Mouse (Mus musculus): ENCODE data around the gene Rwdd4a. TPM values are rescaled to one million over a fixed set of nuclear protein-coding genes. Genes with fewer than 3 reads are reported as not detected.
A peak's percentile ranks its signal among the peaks of the same experiment; 100 is the strongest.

Gene Rwdd4a
- polyA plus RNA-seq (2014; fragmentation: Nextera tagmentation; extraction: Ambion mirVana) = 48.4 and 57.6 TPM in 2 replicates

DNA sequence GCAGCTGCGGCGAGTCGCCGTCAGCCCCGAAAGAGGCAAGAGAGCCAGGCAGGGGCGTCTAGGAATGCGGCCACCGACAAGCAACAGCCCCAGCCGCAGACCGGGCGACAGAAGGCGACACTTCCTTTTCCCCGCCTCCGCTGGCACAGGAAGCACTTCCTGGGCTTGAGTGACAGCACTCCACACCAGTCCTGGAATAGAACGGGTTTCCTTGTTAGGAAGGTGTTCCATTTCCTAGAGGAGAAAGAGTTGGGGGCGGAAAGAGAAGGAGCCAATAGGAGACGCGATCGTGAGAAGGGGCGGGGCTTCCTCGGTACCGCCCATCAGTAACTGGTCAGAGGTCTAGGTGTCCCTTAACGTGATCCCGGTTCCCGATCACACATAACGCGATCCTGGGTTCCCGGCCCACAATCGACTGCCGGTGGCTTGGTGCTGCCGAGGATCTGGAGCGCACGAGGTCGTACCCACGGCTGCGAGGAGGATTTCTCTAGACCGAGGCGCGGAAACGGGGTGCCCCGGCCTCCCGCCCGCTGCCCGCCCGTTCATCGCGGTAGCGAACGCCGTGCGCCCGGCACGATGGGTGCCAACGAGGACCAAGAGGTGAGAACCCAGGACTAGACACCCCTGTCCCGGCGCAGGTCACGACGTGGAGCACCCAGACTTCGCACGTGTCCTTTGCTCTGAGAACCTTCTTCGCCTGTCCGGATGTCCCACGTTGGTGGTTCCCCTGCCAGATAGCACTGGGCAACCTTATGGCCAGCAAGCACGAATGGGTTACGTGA lies at the start of gene Rwdd4a, which contains the start of gene Trappc11:
Rwdd4a (plus strand) TSS at position 321 of the 782 bp plus-strand sequence.
Trappc11 (minus strand) TSS at position 127 of the 782 bp plus-strand sequence.
- Histone ChIP-seq H3K27ac (replicated peaks; ENCODE audit: low read depth, low read length) (peak within 1 kb of the TSS; percentile 52), H3K36me3 (replicated peaks; ENCODE audit: control insufficient read depth, insufficient read depth, low read depth, low read length) (no peaks in the 10 kb centered on the region), H3K9me3 (replicated peaks; ENCODE audit: control insufficient read depth, low read length) (no peaks in the 10 kb centered on the region), H3K4me2 (ENCODE audit: low read depth, low read length) (peak within 1 kb of the TSS; percentile 85), H3K4me3 (ENCODE audit: low read depth, low read length) (peak within 1 kb of the TSS; percentile 70), H3K9ac (replicated peaks; ENCODE audit: low read length) (peak within 1 kb of the TSS; percentile 92), H3K4me1 (ENCODE audit: control insufficient read depth, insufficient read depth, low read length) (no peaks in the 10 kb centered on the region), H3K27me3 (ENCODE audit: control insufficient read depth, insufficient read depth, low read length) (no peaks in the 10 kb centered on the region)
- DNase-seq (ENCODE audit: low spot score) (peak; percentile 96), ATAC-seq (replicated peaks; ENCODE audit: insufficient number of reproducible peaks, low FRiP score, low TSS enrichment, low read depth) (peak; percentile 99)
- WGBS = under 1% methylated on average over 65 of the region's 65 CpGs

DNA sequence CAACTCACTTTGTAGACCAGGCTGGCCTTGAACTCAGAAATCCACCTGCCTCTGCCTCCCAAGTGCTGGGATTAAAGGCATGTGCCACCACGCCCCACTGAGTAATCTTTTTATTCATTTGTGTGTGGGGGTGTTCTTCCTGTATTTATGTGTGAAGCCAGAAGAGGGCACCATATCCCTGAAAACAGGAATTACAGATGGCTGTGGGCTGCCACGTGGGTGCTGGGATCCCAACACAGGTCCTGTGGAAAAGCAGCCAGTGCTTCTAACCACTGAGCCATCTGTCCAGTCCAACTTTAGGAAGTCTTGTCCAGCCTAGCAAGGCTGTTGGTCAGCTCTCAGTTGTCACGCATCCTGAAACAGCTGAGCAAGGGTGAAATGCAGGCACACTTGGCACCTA lies 46.2 kb upstream of the Rwdd4a start:
- DNase-seq (ENCODE audit: low spot score) = no peak
- ATAC-seq (replicated peaks; ENCODE audit: insufficient number of reproducible peaks, low FRiP score, low TSS enrichment, low read depth) = no peak

DNA sequence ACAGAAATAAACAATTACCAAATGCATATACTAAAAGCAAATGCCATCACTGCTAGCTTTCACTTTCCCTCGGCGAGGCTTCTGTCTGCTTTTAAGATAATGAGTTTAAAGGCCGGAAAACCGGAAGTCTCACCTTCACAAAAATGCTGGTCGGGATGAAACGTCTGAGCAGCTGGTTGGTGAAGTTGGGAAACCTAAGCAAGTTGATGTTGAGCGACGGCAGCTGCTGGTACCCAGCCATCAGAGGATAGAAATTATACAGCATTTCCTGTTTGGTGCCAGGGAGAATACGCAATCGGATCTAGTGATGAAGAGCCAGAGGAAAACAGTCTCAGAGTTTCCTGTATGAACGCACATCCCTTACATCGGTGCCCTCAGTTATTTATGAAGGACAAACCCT lies 40.4 kb upstream of the Rwdd4a start:
- Histone ChIP-seq H3K4me3 (ENCODE audit: low read depth, low read length) (no peak overlapping the region), H3K27me3 (ENCODE audit: control insufficient read depth, insufficient read depth, low read length) (no peaks in the 10 kb centered on the region), H3K9ac (replicated peaks; ENCODE audit: low read length) (no peak overlapping the region), H3K9me3 (replicated peaks; ENCODE audit: control insufficient read depth, low read length) (no peaks in the 10 kb centered on the region), H3K4me1 (ENCODE audit: control insufficient read depth, insufficient read depth, low read length) (no peaks in the 10 kb centered on the region), H3K36me3 (replicated peaks; ENCODE audit: control insufficient read depth, insufficient read depth, low read depth, low read length) (peaks cover 5% of the 10 kb centered on the region), H3K4me2 (ENCODE audit: low read depth, low read length) (no peak overlapping the region), H3K27ac (replicated peaks; ENCODE audit: low read depth, low read length) (no peak overlapping the region)
- ATAC-seq (replicated peaks; ENCODE audit: insufficient number of reproducible peaks, low FRiP score, low TSS enrichment, low read depth) = no peak
- WGBS = 92% methylated on average over 12 of the region's 12 CpGs
- no peak for DNase-seq (ENCODE audit: low spot score)

More for the DNA sequence above, 46.2 kb upstream of the Rwdd4a start:
- 0 out of 2 replicates have a peak, but pooled peaks cover 2% of the 10 kb centered on the region for H3K9me3 ChIP-seq (replicated peaks; ENCODE audit: control insufficient read depth, low read length)
- no peak overlapping the region for H3K9ac ChIP-seq (replicated peaks; ENCODE audit: low read length)
- H3K27ac ChIP-seq (replicated peaks; ENCODE audit: low read depth, low read length) = no peak overlapping the region
- H3K4me3 ChIP-seq (ENCODE audit: low read depth, low read length) = no peak overlapping the region
- 95% methylated on average over 3 of the region's 3 CpGs for WGBS
- no peaks in the 10 kb centered on the region for H3K4me1 ChIP-seq (ENCODE audit: control insufficient read depth, insufficient read depth, low read length)
- no peak overlapping the region for H3K4me2 ChIP-seq (ENCODE audit: low read depth, low read length)
- peaks cover 5% of the 10 kb centered on the region for H3K36me3 ChIP-seq (replicated peaks; ENCODE audit: control insufficient read depth, insufficient read depth, low read depth, low read length)
- H3K27me3 ChIP-seq (ENCODE audit: control insufficient read depth, insufficient read depth, low read length) = no peaks in the 10 kb centered on the region

DNA sequence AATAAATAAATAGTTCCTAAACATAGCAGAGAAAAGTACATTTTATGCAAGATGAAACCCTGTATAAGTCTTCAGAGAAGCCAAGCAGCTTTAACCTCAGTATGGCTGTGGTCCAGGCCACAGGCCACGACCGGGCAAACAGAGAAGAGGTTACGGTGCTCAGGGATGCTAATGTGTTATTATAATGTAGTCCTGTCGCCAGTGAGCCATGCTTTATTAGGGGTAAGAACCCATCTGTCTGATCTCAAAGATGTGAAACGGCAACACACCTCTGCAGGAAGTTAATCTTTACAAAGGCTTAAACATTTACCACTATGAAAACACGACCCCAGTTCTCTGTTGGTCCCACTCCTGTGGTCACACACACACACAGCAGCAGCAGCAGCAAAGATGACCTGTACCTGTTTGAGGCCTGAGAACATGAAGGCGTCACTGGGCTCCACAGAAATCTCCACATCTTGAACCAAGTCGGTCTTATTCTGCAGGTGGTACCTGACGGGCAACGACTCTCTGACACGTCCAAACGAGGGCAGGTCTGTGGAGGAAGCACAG lies 38.8 kb upstream of the Rwdd4a start:
- 88% methylated on average over 12 of the region's 12 CpGs for WGBS
- Histone ChIP-seq H3K27ac (replicated peaks; ENCODE audit: low read depth, low read length) (no peak overlapping the region), H3K27me3 (ENCODE audit: control insufficient read depth, insufficient read depth, low read length) (no peaks in the 10 kb centered on the region), H3K9ac (replicated peaks; ENCODE audit: low read length) (no peak overlapping the region), H3K4me2 (ENCODE audit: low read depth, low read length) (no peak overlapping the region), H3K4me3 (ENCODE audit: low read depth, low read length) (no peak overlapping the region), H3K36me3 (replicated peaks; ENCODE audit: control insufficient read depth, insufficient read depth, low read depth, low read length) (peaks cover 8% of the 10 kb centered on the region), H3K9me3 (replicated peaks; ENCODE audit: control insufficient read depth, low read length) (no peaks in the 10 kb centered on the region), H3K4me1 (ENCODE audit: control insufficient read depth, insufficient read depth, low read length) (no peaks in the 10 kb centered on the region)
- ATAC-seq (replicated peaks; ENCODE audit: insufficient number of reproducible peaks, low FRiP score, low TSS enrichment, low read depth) (no peak), DNase-seq (ENCODE audit: low spot score) (no peak)

DNA sequence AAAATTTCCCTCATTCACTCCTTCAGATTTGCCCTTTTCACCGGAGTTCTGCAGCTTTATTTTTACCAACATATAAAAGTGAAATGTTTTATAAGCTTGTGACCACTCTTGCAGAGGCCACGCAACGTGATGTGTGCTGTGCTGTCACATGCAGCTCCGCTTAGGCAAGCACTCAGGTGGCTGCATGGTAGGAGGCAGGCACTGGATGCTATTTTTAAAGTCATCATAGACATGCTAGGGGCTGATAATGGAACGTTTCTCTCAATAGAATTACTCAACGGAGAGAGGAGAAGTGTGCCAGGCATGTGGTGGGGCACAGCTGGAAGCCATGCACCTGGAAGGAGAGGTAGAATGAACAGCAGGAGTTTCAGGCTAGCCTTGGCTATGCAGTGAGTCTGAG lies 38.0 kb upstream of the Rwdd4a start:
- Histone ChIP-seq H3K27ac (replicated peaks; ENCODE audit: low read depth, low read length) (no peak overlapping the region), H3K27me3 (ENCODE audit: control insufficient read depth, insufficient read depth, low read length) (no peaks in the 10 kb centered on the region), H3K4me3 (ENCODE audit: low read depth, low read length) (no peak overlapping the region), H3K4me2 (ENCODE audit: low read depth, low read length) (no peak overlapping the region), H3K36me3 (replicated peaks; ENCODE audit: control insufficient read depth, insufficient read depth, low read depth, low read length) (peaks cover 8% of the 10 kb centered on the region), H3K4me1 (ENCODE audit: control insufficient read depth, insufficient read depth, low read length) (no peaks in the 10 kb centered on the region), H3K9ac (replicated peaks; ENCODE audit: low read length) (no peak overlapping the region), H3K9me3 (replicated peaks; ENCODE audit: control insufficient read depth, low read length) (no peaks in the 10 kb centered on the region)
- ATAC-seq (replicated peaks; ENCODE audit: insufficient number of reproducible peaks, low FRiP score, low TSS enrichment, low read depth) (no peak), DNase-seq (ENCODE audit: low spot score) (no peak)
- WGBS = 88% methylated on average over 6 of the region's 6 CpGs

DNA sequence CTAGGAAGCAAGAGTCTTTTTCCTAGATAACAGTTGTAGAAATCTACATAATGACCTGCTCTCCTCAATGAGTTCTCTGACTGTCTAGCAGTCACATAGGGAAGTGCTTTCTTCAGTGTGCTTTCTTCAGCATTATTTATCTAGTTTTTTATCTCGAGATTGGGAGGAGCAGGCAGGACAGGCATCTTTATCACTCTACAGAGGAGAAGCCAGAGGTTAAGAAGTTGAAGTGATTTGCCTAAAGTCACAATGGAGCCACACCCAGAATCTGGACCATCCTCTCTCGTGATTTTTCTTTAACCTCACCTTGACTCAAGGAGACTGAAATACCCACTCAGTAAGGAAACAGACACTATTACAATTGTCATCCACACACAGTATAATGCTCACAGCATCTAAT lies 31.5 kb upstream of the Rwdd4a start:
- Histone ChIP-seq H3K36me3 (replicated peaks; ENCODE audit: control insufficient read depth, insufficient read depth, low read depth, low read length) (peaks cover 6% of the 10 kb centered on the region; the same call in 1 of the 2 replicates), H3K4me2 (ENCODE audit: low read depth, low read length) (no peak overlapping the region), H3K4me3 (ENCODE audit: low read depth, low read length) (no peak overlapping the region), H3K4me1 (ENCODE audit: control insufficient read depth, insufficient read depth, low read length) (no peaks in the 10 kb centered on the region), H3K9ac (replicated peaks; ENCODE audit: low read length) (no peak overlapping the region), H3K9me3 (replicated peaks; ENCODE audit: control insufficient read depth, low read length) (no peaks in the 10 kb centered on the region), H3K27me3 (ENCODE audit: control insufficient read depth, insufficient read depth, low read length) (no peaks in the 10 kb centered on the region), H3K27ac (replicated peaks; ENCODE audit: low read depth, low read length) (no peak overlapping the region)
- WGBS = 87% methylated on average over 2 of the region's 2 CpGs
- no peak for DNase-seq (ENCODE audit: low spot score)
- ATAC-seq (replicated peaks; ENCODE audit: insufficient number of reproducible peaks, low FRiP score, low TSS enrichment, low read depth) = no peak

DNA sequence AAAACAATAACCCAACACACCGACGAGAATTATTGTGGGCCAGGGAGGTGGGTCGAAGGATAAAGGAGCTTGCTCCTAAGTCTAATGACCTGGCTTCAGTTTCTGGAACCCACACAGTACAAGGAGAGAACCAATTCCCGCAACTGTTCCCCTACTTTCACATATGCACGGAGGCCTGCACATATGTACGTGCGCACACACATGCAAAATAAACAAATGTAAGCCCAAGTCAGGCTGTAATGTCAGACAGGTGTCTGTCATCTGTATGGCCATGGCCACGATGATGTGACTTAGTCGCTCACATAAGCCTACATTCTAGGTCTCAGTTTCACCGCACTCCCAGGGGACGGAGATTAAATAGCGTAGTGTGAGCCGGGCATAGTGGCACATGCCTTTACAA lies 30.9 kb upstream of the Rwdd4a start:
- DNase-seq (ENCODE audit: low spot score) = no peak
- Histone ChIP-seq H3K27ac (replicated peaks; ENCODE audit: low read depth, low read length) (no peak overlapping the region), H3K9me3 (replicated peaks; ENCODE audit: control insufficient read depth, low read length) (no peaks in the 10 kb centered on the region), H3K4me2 (ENCODE audit: low read depth, low read length) (no peak overlapping the region), H3K9ac (replicated peaks; ENCODE audit: low read length) (no peak overlapping the region), H3K27me3 (ENCODE audit: control insufficient read depth, insufficient read depth, low read length) (no peaks in the 10 kb centered on the region), H3K4me3 (ENCODE audit: low read depth, low read length) (no peak overlapping the region), H3K4me1 (ENCODE audit: control insufficient read depth, insufficient read depth, low read length) (no peaks in the 10 kb centered on the region), H3K36me3 (replicated peaks; ENCODE audit: control insufficient read depth, insufficient read depth, low read depth, low read length) (peaks cover 6% of the 10 kb centered on the region; the same call in 1 of the 2 replicates)
- no peak for ATAC-seq (replicated peaks; ENCODE audit: insufficient number of reproducible peaks, low FRiP score, low TSS enrichment, low read depth)
- WGBS = 92% methylated on average over 13 of the region's 13 CpGs

DNA sequence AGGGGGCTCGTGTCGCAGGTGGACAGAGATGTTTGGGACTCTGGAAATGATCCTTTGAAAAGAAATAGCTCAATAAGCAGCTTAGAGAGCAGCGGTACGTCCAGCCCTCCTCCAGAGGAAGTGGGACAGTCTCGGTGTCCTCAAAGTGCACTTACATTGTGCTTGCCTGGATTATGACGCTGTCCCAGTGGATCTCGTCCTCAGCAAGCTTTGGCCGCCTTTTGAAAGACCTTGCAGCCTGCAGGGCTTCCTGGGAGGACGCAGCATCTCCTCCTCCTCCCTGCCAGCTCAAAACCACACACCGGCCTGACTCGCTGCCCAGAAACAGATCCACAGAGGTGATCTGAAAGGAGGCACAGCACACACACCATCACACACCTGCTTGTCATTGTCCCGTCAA lies 28.0 kb upstream of the Rwdd4a start:
- H3K9ac ChIP-seq (replicated peaks; ENCODE audit: low read length) = no peak overlapping the region
- no peaks in the 10 kb centered on the region for H3K9me3 ChIP-seq (replicated peaks; ENCODE audit: control insufficient read depth, low read length)
- peaks cover 2% of the 10 kb centered on the region for H3K36me3 ChIP-seq (replicated peaks; ENCODE audit: control insufficient read depth, insufficient read depth, low read depth, low read length)
- no peak for DNase-seq (ENCODE audit: low spot score)
- 94% methylated on average over 12 of the region's 12 CpGs for WGBS
- no peaks in the 10 kb centered on the region for H3K4me1 ChIP-seq (ENCODE audit: control insufficient read depth, insufficient read depth, low read length)
- no peak overlapping the region for H3K4me2 ChIP-seq (ENCODE audit: low read depth, low read length)
- no peak for ATAC-seq (replicated peaks; ENCODE audit: insufficient number of reproducible peaks, low FRiP score, low TSS enrichment, low read depth)
- no peak overlapping the region for H3K4me3 ChIP-seq (ENCODE audit: low read depth, low read length)
- no peaks in the 10 kb centered on the region for H3K27me3 ChIP-seq (ENCODE audit: control insufficient read depth, insufficient read depth, low read length)
- H3K27ac ChIP-seq (replicated peaks; ENCODE audit: low read depth, low read length) = no peak overlapping the region

Measured in embryonic facial prominence, embryonic 11.5 days (tissue).